In the genomic region with DNA sequence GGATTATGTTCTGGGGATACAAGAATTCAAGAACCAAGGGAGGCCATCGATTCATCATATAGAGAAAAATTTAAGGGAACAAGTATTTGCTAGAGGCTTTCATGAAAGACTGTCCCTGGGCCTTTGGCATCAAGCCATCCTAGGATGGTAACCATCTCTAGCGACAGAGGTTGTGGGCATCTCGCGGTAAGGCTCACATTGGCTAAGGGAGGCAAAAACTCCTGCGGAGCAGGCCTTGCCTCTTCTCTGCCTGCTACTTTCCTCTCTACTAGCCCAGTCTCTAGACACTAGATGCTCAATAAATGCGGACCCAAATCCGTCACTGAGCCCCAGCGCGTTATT, we compare ENCODE assay signal across 8 mouse cellular contexts. TPM values are rescaled to one million over a fixed set of nuclear protein-coding genes. Genes with fewer than 3 reads are reported as not detected.
DNase-seq lines count a peak whose midpoint lies in the region; ATAC-seq lines count a peak whose summit lies in the region.

A gene (plus strand): TSS at position 281 of the 342 bp plus-strand sequence.

- no peaks in the 10 kb centered on the region for H3K9me3 ChIP-seq in forebrain, embryonic 14.5 days (replicated peaks; ENCODE audit: control insufficient read depth, low read length)
- no peaks in the 10 kb centered on the region for H3K9me3 ChIP-seq in intestine, embryonic 16.5 days (ENCODE audit: control insufficient read depth, low read length)
- no peaks in the 10 kb centered on the region for H3K9me3 ChIP-seq in midbrain, embryonic 11.5 days (ENCODE audit: control insufficient read depth, low read length)

- peak within 1 kb of the TSS; percentile 96 for H3K27ac ChIP-seq in forebrain, embryonic 14.5 days (ENCODE audit: low read depth, low read length)
- H3K27ac ChIP-seq in intestine, embryonic 16.5 days (ENCODE audit: low read length), result peak within 1 kb of the TSS; percentile 70
- H3K27ac ChIP-seq in midbrain, embryonic 11.5 days (ENCODE audit: low read depth, low read length), result peak within 1 kb of the TSS; percentile 62

- WGBS in forebrain, embryonic 14.5 days, result 9% methylated on average over 9 of the region's 9 CpGs
- 13% methylated on average over 9 of the region's 9 CpGs for WGBS in intestine, embryonic 16.5 days
- 9% methylated on average over 9 of the region's 9 CpGs for WGBS in midbrain, embryonic 11.5 days

- peak within 1 kb of the TSS; percentile 96 for H3K9ac ChIP-seq in forebrain, embryonic 14.5 days (ENCODE audit: low read length)
- H3K9ac ChIP-seq in intestine, embryonic 16.5 days (ENCODE audit: low read depth, low read length), result peak within 1 kb of the TSS; percentile 78
- peak within 1 kb of the TSS; percentile 84 for H3K9ac ChIP-seq in midbrain, embryonic 11.5 days (ENCODE audit: low read length)

- peak within 1 kb of the TSS; percentile 88 for H3K4me3 ChIP-seq in forebrain, embryonic 14.5 days (ENCODE audit: low read depth, low read length)
- H3K4me3 ChIP-seq in intestine, embryonic 16.5 days (ENCODE audit: low read length), result peak within 1 kb of the TSS; percentile 69
- H3K4me3 ChIP-seq in midbrain, embryonic 11.5 days (ENCODE audit: low read depth, low read length), result peak within 1 kb of the TSS; percentile 71

- no peaks in the 10 kb centered on the region for H3K27me3 ChIP-seq in forebrain, embryonic 14.5 days (replicated peaks; ENCODE audit: control insufficient read depth, insufficient read depth, low read length)
- H3K27me3 ChIP-seq in intestine, embryonic 16.5 days (replicated peaks; ENCODE audit: control insufficient read depth, insufficient read depth, low read length), result peaks cover 17% of the 10 kb centered on the region
- peaks cover 5% of the 10 kb centered on the region; the same call in 1 of the 2 replicates for H3K27me3 ChIP-seq in midbrain, embryonic 11.5 days (ENCODE audit: control insufficient read depth, insufficient read depth, low read length)

- peaks cover 10% of the 10 kb centered on the region for H3K4me1 ChIP-seq in forebrain, embryonic 14.5 days (ENCODE audit: control insufficient read depth, insufficient read depth, low read length)
- peaks cover 15% of the 10 kb centered on the region for H3K4me1 ChIP-seq in intestine, embryonic 16.5 days (ENCODE audit: control insufficient read depth, insufficient read depth, low read length)
- peaks cover 15% of the 10 kb centered on the region for H3K4me1 ChIP-seq in midbrain, embryonic 11.5 days (ENCODE audit: control insufficient read depth, insufficient read depth, low read length)

- DNase-seq in left cerebral cortex, adult 18-20 months (ENCODE audit: low spot score in 2 of 2), result peak in 1 of 2 experiments; percentile 48
- no peak for DNase-seq in left cerebral cortex, adult 9 months (ENCODE audit: low spot score in 2 of 2)
- DNase-seq in adrenal gland, postnatal 25 days, result no peak
- peak; percentile 67 for DNase-seq in forebrain, embryonic 14.5 days (ENCODE audit: low spot score)
- peak; percentile 96 for DNase-seq in midbrain, embryonic 11.5 days (ENCODE audit: low spot score, missing footprints)
- no peak for DNase-seq in embryo, embryonic 10.5 days (ENCODE audit: low spot score)
- no peak for DNase-seq in embryo, embryonic 9.5 days (ENCODE audit: extremely low spot score)

- peak within 1 kb of the TSS; percentile 77 for H3K4me2 ChIP-seq in forebrain, embryonic 14.5 days (ENCODE audit: low read length)
- peak within 1 kb of the TSS; percentile 95 for H3K4me2 ChIP-seq in intestine, embryonic 16.5 days (ENCODE audit: low read depth, low read length)
- H3K4me2 ChIP-seq in midbrain, embryonic 11.5 days, result peak within 1 kb of the TSS; percentile 92

- ATAC-seq in forebrain, embryonic 14.5 days, result no peak
- ATAC-seq in intestine, embryonic 16.5 days, result no peak
- no peak for ATAC-seq in midbrain, embryonic 11.5 days (ENCODE audit: low FRiP score)

- H3K36me3 ChIP-seq in forebrain, embryonic 14.5 days (ENCODE audit: control insufficient read depth, insufficient read depth, low read length), result no peaks in the 10 kb centered on the region
- no peaks in the 10 kb centered on the region for H3K36me3 ChIP-seq in intestine, embryonic 16.5 days (ENCODE audit: control insufficient read depth, insufficient read depth, low read length)
- no peaks in the 10 kb centered on the region for H3K36me3 ChIP-seq in midbrain, embryonic 11.5 days (ENCODE audit: control insufficient read depth, insufficient read depth, low read length)

RNA-seq across cellular contexts. Expression of the gene that starts here (rescaled TPM):
- 100 to 1,000 TPM; 659 to 709 TPM for total RNA-seq in left cerebral cortex, adult 18-20 months (2021)
- total RNA-seq in adrenal gland, postnatal 25 days (2021), result 30.4 and 37.9 TPM in 2 replicates
- polyA plus RNA-seq in forebrain, embryonic 14.5 days (2014; fragmentation: Nextera tagmentation; extraction: Ambion mirVana), result 107 and 129 TPM in 2 replicates
- polyA plus RNA-seq in intestine, embryonic 16.5 days (2015; fragmentation: Nextera tagmentation; extraction: Ambion mirVana), result 10.4 and 10.6 TPM in 2 replicates
- polyA plus RNA-seq in midbrain, embryonic 11.5 days (2014; fragmentation: Nextera tagmentation; extraction: Ambion mirVana), result 32.1 and 35.1 TPM in 2 replicates

Comparison
In these comparisons a context has a peak if more than half of its experiments do, and no peak if none do; other contexts are left out.
1. RNA of the gene that starts here (total RNA-seq): 659 to 709 TPM in left cerebral cortex, adult 18-20 months; 30.4 to 37.9 TPM in adrenal gland, postnatal 25 days; every median in the first group is over 10 times any median in the second.
2. DNase-seq: peak in forebrain, embryonic 14.5 days (single experiment) and midbrain, embryonic 11.5 days (single experiment); none in left cerebral cortex, adult 9 months (0 of 2), adrenal gland, postnatal 25 days (single experiment), embryo, embryonic 10.5 days (single experiment) and embryo, embryonic 9.5 days (single experiment).
3. Peak in every context shown above with its lines, with median percentiles within 50 percentile points of each other: H3K27ac ChIP-seq, H3K4me2 ChIP-seq, H3K4me3 ChIP-seq and H3K9ac ChIP-seq.